Mouse (Mus musculus): Measurements from ENCODE around the gene Robo1. TPM values are rescaled to one million over a fixed set of nuclear protein-coding genes. Genes with fewer than 3 reads are reported as not detected.

Robo1 gene
- polyA plus RNA-seq, 1 experiment from 2014 or later, result 100 TPM

DNA sequence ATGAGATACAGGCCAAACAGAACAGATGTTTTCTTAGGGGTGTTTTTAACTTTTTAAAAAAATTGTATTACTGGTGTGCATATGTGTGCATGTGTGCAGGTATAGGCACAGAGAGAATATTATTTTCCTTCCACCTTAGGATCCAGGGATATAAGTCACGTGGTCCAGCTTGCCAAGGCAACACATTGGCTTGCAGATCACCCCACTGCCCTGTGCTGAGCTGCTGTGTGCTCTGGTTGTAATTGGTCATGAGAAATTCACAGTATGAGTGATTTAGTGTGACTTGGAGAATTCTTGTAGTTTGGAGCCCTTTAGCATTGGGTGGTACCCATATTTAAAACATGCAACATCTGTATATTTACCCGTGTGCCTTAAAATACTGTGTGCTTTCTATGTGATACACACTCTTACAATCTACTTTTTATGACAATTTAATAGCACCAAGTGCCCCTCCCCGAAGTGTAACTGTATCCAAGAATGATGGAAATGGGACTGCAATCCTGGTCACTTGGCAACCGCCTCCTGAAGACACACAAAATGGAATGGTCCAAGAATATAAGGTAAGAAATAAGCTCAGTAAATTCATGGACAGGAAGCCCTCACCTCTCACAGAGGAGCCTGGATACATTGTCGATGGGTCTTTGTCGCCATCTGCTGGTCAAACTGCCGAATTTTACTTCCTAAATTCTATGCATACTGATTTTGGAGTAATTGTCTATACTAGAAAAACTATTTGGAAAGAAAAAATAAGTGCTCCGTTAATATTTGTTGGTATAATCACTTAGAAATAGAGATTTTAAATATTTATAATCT lies 671.5 kb downstream of the Robo1 start:
- no peak overlapping the region for H3K4me3 ChIP-seq
- no peak overlapping the region for H3K4me2 ChIP-seq (replicated peaks)
- ATAC-seq (ENCODE audit: low FRiP score, low read depth), result peak; percentile 42
- no peak overlapping the region for H3K9ac ChIP-seq (replicated peaks)
- no peaks in the 10 kb centered on the region for H3K27me3 ChIP-seq
- 0 out of 2 replicates have a peak, but pooled peaks cover 2% of the 10 kb centered on the region for H3K36me3 ChIP-seq
- H3K9me3 ChIP-seq, result no peaks in the 10 kb centered on the region
- 32% methylated on average over 8 of the region's 8 CpGs for WGBS
- no peak overlapping the region for H3K27ac ChIP-seq (replicated peaks)
- H3K4me1 ChIP-seq, result peaks cover 12% of the 10 kb centered on the region; the same call in 1 of the 2 replicates

DNA sequence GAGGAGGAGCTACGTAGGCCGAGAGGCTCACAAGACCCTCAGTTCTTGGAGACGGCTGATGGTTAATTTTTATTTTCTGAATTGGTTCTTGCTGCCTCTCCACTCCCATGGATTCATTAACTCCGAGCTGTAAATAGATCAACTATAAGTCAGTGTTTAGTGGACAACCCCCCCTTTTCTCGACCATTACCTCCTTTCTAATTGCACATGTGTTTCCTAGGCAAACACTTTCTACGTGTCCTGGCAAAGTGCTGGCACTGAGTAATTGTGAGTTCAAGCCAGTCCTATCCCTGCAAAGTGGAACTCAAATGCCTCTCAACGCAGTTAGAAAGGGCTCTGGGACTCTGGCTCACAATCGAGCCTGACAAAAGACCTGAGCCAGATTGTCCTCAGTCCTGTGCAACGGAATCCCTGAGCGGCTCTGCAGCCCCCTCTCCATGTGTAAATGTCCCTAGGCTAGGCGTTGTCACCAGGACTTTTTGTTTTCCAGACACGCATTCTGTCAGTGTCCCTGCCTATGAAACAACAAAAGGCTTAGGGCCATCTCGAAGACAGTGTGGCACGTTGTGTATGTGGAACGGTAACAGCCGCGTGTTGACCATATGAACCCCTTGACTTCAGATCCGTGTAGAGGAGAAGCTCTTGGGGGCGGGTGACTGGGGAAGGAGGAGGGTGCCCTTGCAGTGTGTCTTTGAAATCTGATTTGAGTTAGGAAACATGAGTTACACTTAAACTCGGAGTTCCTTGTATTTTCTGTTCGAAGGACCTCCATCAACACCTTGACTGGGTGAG lies 682.5 kb downstream of the Robo1 start:
- no peaks in the 10 kb centered on the region for H3K9me3 ChIP-seq
- WGBS, result 88% methylated on average over 21 of the region's 21 CpGs

DNA sequence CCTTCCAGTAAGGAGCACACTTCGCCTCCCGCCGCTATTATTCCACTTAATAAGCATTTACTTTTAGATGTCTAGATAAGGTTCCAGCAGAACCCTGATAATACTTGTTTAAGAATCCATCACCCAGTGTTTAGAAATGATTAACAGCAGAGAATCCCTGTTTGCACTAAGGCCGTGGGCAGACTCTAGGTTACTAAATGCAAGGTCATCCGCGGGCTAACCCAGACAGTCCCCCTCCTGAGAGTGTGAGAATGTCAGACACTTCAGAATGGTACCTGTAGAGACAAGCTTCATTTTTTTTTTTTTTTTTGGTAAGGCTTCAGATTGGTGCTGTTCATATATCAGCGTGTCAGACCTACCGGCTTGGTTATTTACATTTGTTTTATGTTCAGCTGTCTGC lies 685.1 kb downstream of the Robo1 start:
- peaks cover 4% of the 10 kb centered on the region; the same call in 1 of the 2 replicates for H3K27me3 ChIP-seq
- H3K9ac ChIP-seq (replicated peaks), result no peak overlapping the region
- peaks cover 9% of the 10 kb centered on the region; the same call in 1 of the 2 replicates for H3K4me1 ChIP-seq
- H3K9me3 ChIP-seq, result no peaks in the 10 kb centered on the region
- WGBS, result 78% methylated on average over 8 of the region's 8 CpGs
- H3K27ac ChIP-seq (replicated peaks), result no peak overlapping the region
- ATAC-seq (ENCODE audit: low FRiP score, low read depth), result no peak
- H3K36me3 ChIP-seq, result peaks cover 19% of the 10 kb centered on the region; the same call in 1 of the 2 replicates
- H3K4me2 ChIP-seq (replicated peaks), result no peak overlapping the region
- H3K4me3 ChIP-seq, result no peak overlapping the region

More for the DNA sequence above, 682.5 kb downstream of the Robo1 start:
- no peak overlapping the region for H3K27ac ChIP-seq (replicated peaks)
- no peak overlapping the region for H3K9ac ChIP-seq (replicated peaks)
- ATAC-seq (ENCODE audit: low FRiP score, low read depth), result no peak
- no peak overlapping the region for H3K4me2 ChIP-seq (replicated peaks)
- peaks cover 21% of the 10 kb centered on the region for H3K36me3 ChIP-seq
- peaks cover 2% of the 10 kb centered on the region; the same call in 1 of the 2 replicates for H3K4me1 ChIP-seq
- no peak overlapping the region for H3K4me3 ChIP-seq
- peaks cover 4% of the 10 kb centered on the region; the same call in 1 of the 2 replicates for H3K27me3 ChIP-seq

DNA sequence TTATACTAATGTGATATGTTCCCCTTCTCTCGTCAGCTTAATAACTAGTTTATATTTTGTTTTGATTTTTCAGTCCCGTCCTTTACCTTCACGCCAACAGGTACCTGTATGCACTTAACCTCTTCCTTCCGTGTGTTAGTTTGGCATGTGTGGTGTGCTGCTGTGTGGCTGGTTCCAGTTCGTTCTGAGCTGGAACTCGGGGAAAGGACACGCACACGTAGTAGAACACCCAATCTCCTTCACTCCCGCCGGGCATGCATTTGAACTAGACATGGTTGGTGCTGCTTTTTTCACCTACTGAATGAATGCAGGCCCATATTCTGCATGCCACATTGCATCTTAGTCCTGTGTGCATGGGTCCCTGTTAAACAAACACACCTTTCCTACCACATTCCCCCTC lies 685.5 kb downstream of the Robo1 start:
- Histone ChIP-seq H3K4me1 (peaks cover 9% of the 10 kb centered on the region; the same call in 1 of the 2 replicates), H3K27ac (replicated peaks) (no peak overlapping the region), H3K27me3 (peaks cover 4% of the 10 kb centered on the region; the same call in 1 of the 2 replicates), H3K9ac (replicated peaks) (no peak overlapping the region), H3K36me3 (peaks cover 19% of the 10 kb centered on the region; the same call in 1 of the 2 replicates), H3K4me2 (replicated peaks) (no peak overlapping the region), H3K9me3 (no peaks in the 10 kb centered on the region), H3K4me3 (no peak overlapping the region)
- no peak for ATAC-seq (ENCODE audit: low FRiP score, low read depth)
- 91% methylated on average over 10 of the region's 10 CpGs for WGBS

DNA sequence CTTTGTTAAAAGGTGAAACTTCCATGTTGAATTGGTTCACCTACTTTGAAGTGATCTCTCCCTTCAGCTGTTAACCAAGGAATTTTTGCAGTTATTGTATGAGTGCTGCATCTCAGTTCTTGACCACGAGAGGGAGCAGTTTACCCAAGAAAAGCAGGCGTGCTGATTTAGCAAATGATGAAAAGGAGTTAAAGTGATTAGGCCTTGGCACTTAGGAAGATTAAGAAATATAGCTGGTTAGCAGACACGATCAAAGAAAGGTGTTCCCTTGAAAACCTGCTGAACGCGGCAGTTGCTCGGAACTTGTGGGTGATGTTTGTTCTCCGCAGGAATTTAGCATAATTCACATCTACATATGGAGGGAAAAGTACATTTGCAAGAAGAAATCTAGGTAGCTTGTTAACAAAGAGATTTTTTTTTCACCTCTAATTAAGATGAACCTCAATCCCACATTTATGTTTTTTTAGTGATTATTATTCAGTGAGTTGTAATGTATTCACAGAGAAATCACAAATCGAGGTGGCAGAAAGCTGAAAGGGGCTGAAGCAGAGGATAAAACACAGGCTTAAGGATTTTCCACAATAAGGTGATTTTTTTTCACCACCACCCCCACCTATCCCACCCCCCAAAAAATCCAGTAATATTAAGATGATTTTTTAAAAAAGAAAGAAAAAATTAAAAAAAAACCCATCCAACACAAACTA lies 687.3 kb downstream of the Robo1 start:
- Histone ChIP-seq H3K9me3 (no peaks in the 10 kb centered on the region), H3K4me3 (no peak overlapping the region), H3K4me2 (replicated peaks) (no peak overlapping the region), H3K4me1 (peaks cover 9% of the 10 kb centered on the region; the same call in 1 of the 2 replicates), H3K27me3 (peaks cover 4% of the 10 kb centered on the region; the same call in 1 of the 2 replicates), H3K9ac (replicated peaks) (no peak overlapping the region), H3K27ac (replicated peaks) (no peak overlapping the region), H3K36me3 (peaks cover 14% of the 10 kb centered on the region; the same call in 1 of the 2 replicates)
- 25% methylated on average over 8 of the region's 8 CpGs for WGBS
- peak; percentile 27; the same call in 1 of the 2 replicates for ATAC-seq (ENCODE audit: low FRiP score, low read depth)

DNA sequence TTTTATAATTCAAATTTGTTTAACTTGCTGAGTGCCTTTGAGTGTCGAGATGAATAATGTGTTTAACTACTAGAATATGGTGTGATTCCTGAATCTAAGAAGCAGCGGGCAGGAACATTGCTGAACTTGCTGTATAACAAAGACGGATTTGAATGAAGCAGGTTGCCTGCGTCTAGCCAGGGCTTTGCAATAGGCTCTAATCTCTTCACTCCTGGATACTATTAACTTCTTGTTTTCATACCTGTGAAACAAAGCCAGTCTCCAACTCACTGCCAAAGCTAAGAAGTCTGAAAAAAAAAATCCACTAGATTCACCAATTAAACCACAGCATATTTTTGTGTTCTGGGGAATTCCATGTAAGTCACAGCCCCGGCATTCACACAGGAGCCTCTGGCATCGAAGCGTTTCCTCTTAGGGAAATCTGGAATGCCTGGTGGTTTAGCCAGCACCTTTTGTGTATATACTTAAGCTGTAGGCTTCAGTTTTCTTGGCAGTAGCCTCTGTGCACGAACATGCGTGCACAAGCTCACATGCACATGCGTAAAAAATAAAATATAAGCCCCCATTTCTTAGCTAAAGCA lies 687.9 kb downstream of the Robo1 start:
- H3K9ac ChIP-seq (replicated peaks), result no peak overlapping the region
- ATAC-seq (ENCODE audit: low FRiP score, low read depth), result no peak
- H3K27ac ChIP-seq (replicated peaks), result 0 out of 2 replicates have a peak overlapping the region, but pooled peaks have one; percentile 10
- H3K9me3 ChIP-seq, result no peaks in the 10 kb centered on the region
- H3K36me3 ChIP-seq, result 0 out of 2 replicates have a peak, but pooled peaks cover 8% of the 10 kb centered on the region
- no peak overlapping the region for H3K4me3 ChIP-seq
- H3K27me3 ChIP-seq, result peaks cover 4% of the 10 kb centered on the region; the same call in 1 of the 2 replicates
- WGBS, result 46% methylated on average over 10 of the region's 10 CpGs
- H3K4me2 ChIP-seq (replicated peaks), result no peak overlapping the region
- peaks cover 9% of the 10 kb centered on the region; the same call in 1 of the 2 replicates for H3K4me1 ChIP-seq

DNA sequence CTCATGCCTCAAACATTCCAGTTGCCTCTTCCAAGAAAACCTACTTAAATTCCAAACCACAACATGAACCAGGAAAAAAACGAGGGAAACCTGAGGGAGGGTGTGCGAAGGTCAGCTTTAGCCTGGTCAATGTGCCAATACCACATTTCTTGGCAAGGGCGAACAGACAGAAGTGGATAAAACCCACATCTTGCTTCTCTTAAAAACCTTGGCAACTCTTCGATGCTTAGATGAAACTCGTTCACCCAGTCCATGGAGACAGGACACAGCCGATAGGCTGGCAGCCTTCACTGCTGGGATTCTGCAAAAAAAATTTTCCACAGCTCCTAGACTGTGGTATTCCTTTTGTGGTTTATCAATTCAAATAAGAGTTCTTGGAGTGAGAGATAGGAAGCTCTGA lies 690.6 kb downstream of the Robo1 start:
- Histone ChIP-seq H3K4me3 (no peak overlapping the region), H3K9me3 (no peaks in the 10 kb centered on the region), H3K36me3 (peaks cover 11% of the 10 kb centered on the region; the same call in 1 of the 2 replicates), H3K4me2 (replicated peaks) (no peak overlapping the region), H3K4me1 (peaks cover 9% of the 10 kb centered on the region; the same call in 1 of the 2 replicates), H3K27me3 (peaks cover 2% of the 10 kb centered on the region; the same call in 1 of the 2 replicates), H3K27ac (replicated peaks) (no peak overlapping the region), H3K9ac (replicated peaks) (no peak overlapping the region)
- no peak for ATAC-seq (ENCODE audit: low FRiP score, low read depth)
- WGBS, result 87% methylated on average over 6 of the region's 6 CpGs

DNA sequence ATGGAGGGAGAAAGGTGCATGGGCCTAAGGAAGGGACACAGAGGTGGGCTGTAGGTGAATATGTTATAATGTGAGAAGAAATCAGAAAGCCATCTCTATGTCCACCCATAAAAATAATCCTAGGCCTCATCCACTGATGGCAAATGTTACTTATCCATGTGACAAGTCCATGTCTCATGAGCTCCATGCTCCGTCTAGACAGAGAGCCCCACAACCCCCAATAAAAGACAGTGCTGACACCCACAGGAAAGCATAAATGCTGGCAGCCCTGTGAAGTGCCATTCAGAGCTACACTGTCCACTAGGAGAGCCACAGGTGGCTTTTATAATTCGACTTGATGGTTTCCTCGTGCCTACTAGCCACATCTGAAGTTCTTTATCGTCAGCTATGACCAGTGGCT lies 694.6 kb downstream of the Robo1 start:
- ATAC-seq (ENCODE audit: low FRiP score, low read depth), result no peak
- H3K27ac ChIP-seq (replicated peaks), result no peak overlapping the region
- no peak overlapping the region for H3K4me3 ChIP-seq
- H3K36me3 ChIP-seq, result peaks cover 15% of the 10 kb centered on the region
- no peaks in the 10 kb centered on the region for H3K9me3 ChIP-seq
- no peak overlapping the region for H3K4me2 ChIP-seq (replicated peaks)
- H3K27me3 ChIP-seq, result no peaks in the 10 kb centered on the region
- H3K9ac ChIP-seq (replicated peaks), result no peak overlapping the region
- WGBS, result 91% methylated on average over 4 of the region's 4 CpGs
- peaks cover 5% of the 10 kb centered on the region; the same call in 1 of the 2 replicates for H3K4me1 ChIP-seq

DNA sequence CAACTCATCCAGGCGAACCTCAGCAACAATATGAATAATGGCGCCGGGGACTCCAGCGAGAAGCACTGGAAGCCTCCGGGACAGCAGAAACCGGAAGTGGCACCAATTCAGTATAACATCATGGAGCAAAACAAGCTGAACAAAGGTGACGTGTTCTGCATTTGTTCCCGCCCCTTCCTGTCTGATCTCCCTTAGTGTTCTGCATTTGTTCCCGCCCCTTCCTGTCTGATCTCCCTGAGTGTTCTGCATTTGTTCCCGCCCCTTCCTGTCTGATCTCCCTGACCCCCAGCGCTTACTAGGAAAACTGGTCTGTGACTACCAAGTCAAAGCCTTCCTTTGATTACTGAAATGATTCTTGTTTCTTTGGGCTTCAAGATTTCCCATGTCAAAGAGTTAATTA lies 696.5 kb downstream of the Robo1 start:
- H3K9ac ChIP-seq (replicated peaks), result no peak overlapping the region
- peaks cover 20% of the 10 kb centered on the region for H3K36me3 ChIP-seq
- ATAC-seq (ENCODE audit: low FRiP score, low read depth), result no peak
- H3K27me3 ChIP-seq, result no peaks in the 10 kb centered on the region
- H3K4me3 ChIP-seq, result no peak overlapping the region
- no peak overlapping the region for H3K4me2 ChIP-seq (replicated peaks)
- H3K4me1 ChIP-seq, result peaks cover 5% of the 10 kb centered on the region; the same call in 1 of the 2 replicates
- H3K27ac ChIP-seq (replicated peaks), result no peak overlapping the region
- H3K9me3 ChIP-seq, result no peaks in the 10 kb centered on the region
- 93% methylated on average over 11 of the region's 11 CpGs for WGBS

DNA sequence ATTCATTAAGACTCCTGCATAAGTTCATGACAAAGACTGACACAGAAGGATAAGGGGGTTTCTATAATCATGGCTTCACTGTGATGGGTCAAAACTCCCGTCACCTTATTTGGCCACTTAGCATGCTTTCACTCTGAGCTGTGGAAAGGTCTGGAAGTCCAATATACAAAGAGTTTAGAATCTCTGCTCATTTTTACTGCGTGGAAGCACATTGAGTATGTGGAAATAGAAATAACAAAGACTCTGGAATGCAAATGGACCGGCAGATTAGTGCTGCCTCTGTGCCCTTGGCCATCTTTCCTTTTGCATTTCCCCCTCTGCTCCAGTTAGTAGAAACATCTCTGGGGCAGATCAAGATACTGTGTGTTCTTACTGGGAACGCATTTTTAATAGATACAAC lies 697.7 kb downstream of the Robo1 start:
- Histone ChIP-seq H3K4me2 (replicated peaks) (no peak overlapping the region), H3K9me3 (no peaks in the 10 kb centered on the region), H3K4me1 (peaks cover 5% of the 10 kb centered on the region; the same call in 1 of the 2 replicates), H3K9ac (replicated peaks) (no peak overlapping the region), H3K27ac (replicated peaks) (no peak overlapping the region), H3K36me3 (peaks cover 30% of the 10 kb centered on the region), H3K27me3 (no peaks in the 10 kb centered on the region), H3K4me3 (no peak overlapping the region)
- 70% methylated on average over 4 of the region's 4 CpGs for WGBS
- ATAC-seq (ENCODE audit: low FRiP score, low read depth), result no peak

DNA sequence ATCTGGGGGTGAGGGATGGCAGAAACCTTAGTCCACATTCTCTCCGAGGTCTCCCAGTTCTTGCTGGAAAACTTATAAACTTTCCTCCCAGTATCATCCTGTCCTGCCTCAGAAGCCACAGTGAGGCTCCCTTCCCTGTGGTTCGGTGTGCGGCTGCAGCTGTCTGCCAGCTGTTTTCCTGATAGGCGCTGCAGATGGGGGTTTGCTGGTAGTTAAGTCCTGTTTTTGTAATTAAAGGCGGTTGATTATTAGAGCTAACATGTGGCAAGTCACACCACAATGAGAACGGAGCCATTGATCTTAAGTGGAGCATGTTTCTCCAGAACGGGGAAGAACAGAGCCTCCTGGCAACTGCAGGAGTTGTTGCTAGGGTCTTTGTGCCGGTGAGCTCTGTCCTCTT lies 699.3 kb downstream of the Robo1 start:
- 56% methylated on average over 8 of the region's 8 CpGs for WGBS
- ATAC-seq (ENCODE audit: low FRiP score, low read depth), result no peak
- Histone ChIP-seq H3K4me1 (peaks cover 5% of the 10 kb centered on the region; the same call in 1 of the 2 replicates), H3K36me3 (peaks cover 32% of the 10 kb centered on the region), H3K27ac (replicated peaks) (no peak overlapping the region), H3K4me2 (replicated peaks) (no peak overlapping the region), H3K9ac (replicated peaks) (no peak overlapping the region), H3K9me3 (no peaks in the 10 kb centered on the region), H3K4me3 (no peak overlapping the region), H3K27me3 (no peaks in the 10 kb centered on the region)

All from midbrain, embryonic 12.5 days (tissue).